Mouse (Mus musculus): ENCODE results near the gene Hapln4. TPM values are rescaled to one million over a fixed set of nuclear protein-coding genes. Genes with fewer than 3 reads are reported as not detected.

The Hapln4 gene
- polyA plus RNA-seq, 1 experiment from 2014 or later: 0.75 TPM

- Histone ChIP-seq H3K4me2 (no peak overlapping the region), H3K9me3 (no peaks in the 10 kb centered on the region), H3K27me3 (peaks cover 35% of the 10 kb centered on the region), H3K4me3 (no peak overlapping the region), H3K4me1 (replicated peaks) (peaks cover 41% of the 10 kb centered on the region), H3K9ac (no peak overlapping the region), H3K36me3 (peaks cover 98% of the 10 kb centered on the region), H3K27ac (no peak overlapping the region)
- ATAC-seq (ENCODE audit: low FRiP score): no peak
- 89% methylated on average over 2 of the region's 2 CpGs for WGBS
Observed at GRCm38 (mm10) chr8:70110451-70110850, 27.2 kb downstream of the Hapln4 start.

DNA sequence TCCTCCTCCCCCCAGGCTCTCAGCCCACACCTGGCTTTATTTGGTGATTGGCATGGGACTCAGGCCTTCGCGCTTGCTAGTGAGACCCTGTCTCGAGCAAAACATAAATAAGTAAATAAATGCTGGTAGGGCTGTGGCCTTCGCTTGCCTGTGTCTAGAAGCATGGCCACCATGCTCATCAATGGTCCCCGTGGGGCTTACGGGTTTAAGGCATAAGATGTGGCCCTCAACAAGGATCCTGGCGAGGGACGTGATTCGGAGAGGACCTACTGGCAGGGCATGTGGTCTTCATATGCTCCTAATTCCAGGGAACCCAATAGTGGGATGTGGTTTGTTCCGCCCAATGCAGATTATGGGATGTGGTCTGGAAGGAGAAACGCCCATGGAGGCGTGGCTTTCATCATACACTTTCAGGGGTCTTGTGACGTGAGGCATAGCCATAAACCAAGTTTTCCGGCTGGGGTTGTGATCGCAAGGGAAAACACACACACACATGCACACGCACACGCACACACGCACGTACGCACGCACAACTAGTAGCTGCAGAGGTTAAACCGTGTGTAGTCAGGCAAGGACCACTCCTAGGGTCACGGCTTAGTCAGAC lies 28.0 kb downstream of the Hapln4 start:
- H3K9ac ChIP-seq: no peak overlapping the region
- ATAC-seq (ENCODE audit: low FRiP score): no peak
- peaks cover 42% of the 10 kb centered on the region for H3K27me3 ChIP-seq
- no peak overlapping the region for H3K27ac ChIP-seq
- peaks cover 41% of the 10 kb centered on the region for H3K4me1 ChIP-seq (replicated peaks)
- no peak overlapping the region for H3K4me3 ChIP-seq
- H3K9me3 ChIP-seq: no peaks in the 10 kb centered on the region
- WGBS: 61% methylated on average over 23 of the region's 23 CpGs
- peaks cover 98% of the 10 kb centered on the region for H3K36me3 ChIP-seq
- no peak overlapping the region for H3K4me2 ChIP-seq

- Histone ChIP-seq H3K4me1 (replicated peaks) (peaks cover 46% of the 10 kb centered on the region), H3K36me3 (peaks cover 86% of the 10 kb centered on the region), H3K9me3 (no peaks in the 10 kb centered on the region), H3K4me2 (peak overlapping the region; percentile 15; the same call in 1 of the 2 replicates), H3K27ac (no peak overlapping the region), H3K27me3 (peaks cover 45% of the 10 kb centered on the region), H3K4me3 (peak overlapping the region; percentile 4; the same call in 1 of the 2 replicates), H3K9ac (0 out of 2 replicates have a peak overlapping the region, but pooled peaks have one; percentile 51)
- WGBS: 9% methylated on average over 43 of the region's 43 CpGs
- ATAC-seq (ENCODE audit: low FRiP score): no peak
Observed at GRCm38 (mm10) chr8:70112401-70113016, 29.3 kb downstream of the Hapln4 start.

- H3K36me3 ChIP-seq: peaks cover 66% of the 10 kb centered on the region
- no peak overlapping the region for H3K27ac ChIP-seq
- 0 out of 2 replicates have a peak overlapping the region, but pooled peaks have one; percentile 25 for H3K9ac ChIP-seq
- peaks cover 54% of the 10 kb centered on the region for H3K4me1 ChIP-seq (replicated peaks)
- ATAC-seq (ENCODE audit: low FRiP score): no peak
- no peak overlapping the region for H3K4me3 ChIP-seq
- H3K9me3 ChIP-seq: no peaks in the 10 kb centered on the region
- H3K4me2 ChIP-seq: no peak overlapping the region
- peaks cover 45% of the 10 kb centered on the region for H3K27me3 ChIP-seq
- WGBS: 27% methylated on average over 6 of the region's 6 CpGs
Observed at GRCm38 (mm10) chr8:70114488-70114887, 31.2 kb downstream of the Hapln4 start.

- 0 out of 2 replicates have a peak overlapping the region, but pooled peaks have one; percentile 25 for H3K9ac ChIP-seq
- no peak overlapping the region for H3K4me3 ChIP-seq
- no peak overlapping the region for H3K27ac ChIP-seq
- H3K36me3 ChIP-seq: peaks cover 62% of the 10 kb centered on the region
- WGBS: 75% methylated on average over 13 of the region's 13 CpGs
- peaks cover 45% of the 10 kb centered on the region for H3K27me3 ChIP-seq
- ATAC-seq (ENCODE audit: low FRiP score): no peak
- peaks cover 52% of the 10 kb centered on the region for H3K4me1 ChIP-seq (replicated peaks)
- no peaks in the 10 kb centered on the region for H3K9me3 ChIP-seq
- H3K4me2 ChIP-seq: no peak overlapping the region
Observed at GRCm38 (mm10) chr8:70114892-70115291, 31.6 kb downstream of the Hapln4 start.

GRCm38 (mm10) chr8:70117611-70118010 lies 34.4 kb downstream of the Hapln4 start:
- Histone ChIP-seq H3K9me3 (no peaks in the 10 kb centered on the region), H3K36me3 (peaks cover 35% of the 10 kb centered on the region), H3K27ac (no peak overlapping the region), H3K4me1 (replicated peaks) (peaks cover 45% of the 10 kb centered on the region), H3K9ac (peak overlapping the region; percentile 95), H3K4me3 (peak overlapping the region; percentile 74), H3K27me3 (peaks cover 39% of the 10 kb centered on the region), H3K4me2 (peak overlapping the region; percentile 89)
- WGBS: 10% methylated on average over 9 of the region's 9 CpGs
- no peak for ATAC-seq (ENCODE audit: low FRiP score)

DNA sequence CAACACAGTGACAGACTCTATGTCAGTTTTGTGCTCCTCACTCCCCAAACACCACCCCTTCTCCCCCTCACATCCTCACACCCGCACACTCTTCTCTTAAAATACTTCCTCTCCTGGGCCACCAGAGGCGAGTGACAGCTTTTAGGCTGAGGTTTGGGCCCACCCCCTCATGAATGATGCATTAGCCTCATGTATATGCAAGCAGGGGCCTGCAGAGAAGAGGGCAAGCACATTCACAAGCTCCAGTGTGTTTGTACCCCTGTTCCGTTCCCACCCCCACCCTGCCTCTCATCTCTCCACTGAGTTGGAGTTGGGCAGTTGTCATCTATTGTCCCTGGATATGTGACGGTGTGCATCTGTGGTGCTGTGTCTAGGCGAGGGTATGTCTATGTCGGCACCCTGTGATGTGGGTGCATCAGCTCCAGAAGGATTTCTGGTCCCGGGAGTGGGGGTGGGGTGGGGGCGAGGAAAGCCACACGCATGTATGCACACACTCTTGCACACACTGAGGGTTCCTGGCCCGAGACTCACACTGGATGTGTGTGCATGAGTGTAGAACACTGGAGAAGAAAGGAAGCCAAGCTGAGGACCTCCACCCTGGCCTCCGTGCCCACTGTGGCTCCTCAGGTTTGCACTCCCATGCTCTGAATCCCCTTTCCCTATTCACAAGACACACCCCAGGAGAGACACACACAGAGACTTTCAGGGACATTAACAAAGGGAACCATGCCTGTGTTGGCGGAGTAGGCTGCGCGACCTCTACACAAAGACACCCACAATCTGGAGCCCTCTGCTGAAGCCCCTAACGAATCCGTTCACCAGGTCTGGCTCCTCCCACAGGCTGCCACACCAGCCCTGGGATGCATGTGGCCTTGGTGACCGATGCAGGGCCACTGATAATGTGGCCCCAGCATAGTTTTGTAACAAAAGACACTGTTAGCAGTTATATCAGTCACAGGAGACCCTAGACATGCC lies 35.8 kb downstream of the Hapln4 start:
- H3K9ac ChIP-seq: peak overlapping the region; percentile 95
- H3K27me3 ChIP-seq: peaks cover 33% of the 10 kb centered on the region
- H3K36me3 ChIP-seq: peaks cover 21% of the 10 kb centered on the region
- peaks cover 36% of the 10 kb centered on the region for H3K4me1 ChIP-seq (replicated peaks)
- peak overlapping the region; percentile 89 for H3K4me2 ChIP-seq
- peak overlapping the region; percentile 74 for H3K4me3 ChIP-seq
- peak; percentile 83 for ATAC-seq (ENCODE audit: low FRiP score)
- no peaks in the 10 kb centered on the region for H3K9me3 ChIP-seq
- H3K27ac ChIP-seq: peak overlapping the region; percentile 99
- WGBS: 3% methylated on average over 17 of the region's 17 CpGs

DNA sequence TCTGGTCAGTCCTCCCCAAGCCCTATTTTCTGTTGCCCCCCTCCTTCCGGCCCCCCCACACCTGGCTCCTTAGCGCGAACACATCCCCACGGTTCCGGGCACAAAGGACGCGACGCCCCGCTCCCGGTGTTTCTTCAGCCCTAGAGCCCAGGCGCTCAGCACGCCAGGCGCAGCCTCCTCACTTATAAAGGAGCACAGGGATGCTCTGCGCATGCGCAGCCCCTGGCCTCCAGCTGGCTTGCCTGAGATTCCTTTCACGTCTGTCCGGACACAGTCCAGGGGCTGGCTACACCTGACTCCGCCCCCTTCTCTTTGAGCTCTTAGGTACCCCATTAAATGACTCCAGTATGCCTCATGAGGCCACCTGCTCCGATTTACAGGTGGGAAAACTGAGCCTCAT lies 37.4 kb downstream of the Hapln4 start, which contains the start of gene Ncan:
Gene Ncan, minus strand, starts transcription at position 207 of the 400 bp plus-strand sequence.
- Histone ChIP-seq H3K27me3 (peaks cover 25% of the 10 kb centered on the region), H3K36me3 (peaks cover 5% of the 10 kb centered on the region), H3K9me3 (no peaks in the 10 kb centered on the region), H3K27ac (peak within 1 kb of the TSS; percentile 99), H3K4me3 (peak within 1 kb of the TSS; percentile 74), H3K4me2 (peak within 1 kb of the TSS; percentile 89), H3K9ac (peak within 1 kb of the TSS; percentile 95), H3K4me1 (replicated peaks) (peaks cover 26% of the 10 kb centered on the region)
- WGBS: under 1% methylated on average over 19 of the region's 19 CpGs
- ATAC-seq (ENCODE audit: low FRiP score): peak; percentile 69

- H3K9ac ChIP-seq: no peak overlapping the region
- no peak overlapping the region for H3K27ac ChIP-seq
- H3K4me2 ChIP-seq: no peak overlapping the region
- no peak overlapping the region for H3K4me3 ChIP-seq
- H3K36me3 ChIP-seq: no peaks in the 10 kb centered on the region
- WGBS: 53% methylated on average over 2 of the region's 2 CpGs
- peaks cover 17% of the 10 kb centered on the region; the same call in 1 of the 2 replicates for H3K27me3 ChIP-seq
- peaks cover 14% of the 10 kb centered on the region for H3K4me1 ChIP-seq (replicated peaks)
- ATAC-seq (ENCODE audit: low FRiP score): no peak
- no peaks in the 10 kb centered on the region for H3K9me3 ChIP-seq
Observed at GRCm38 (mm10) chr8:70122863-70123262, 39.6 kb downstream of the Hapln4 start.

GRCm38 (mm10) chr8:70124992-70125391 lies 41.7 kb downstream of the Hapln4 start:
- Histone ChIP-seq H3K9ac (no peak overlapping the region), H3K4me2 (no peak overlapping the region), H3K36me3 (no peaks in the 10 kb centered on the region), H3K27ac (no peak overlapping the region), H3K9me3 (no peaks in the 10 kb centered on the region), H3K4me3 (no peak overlapping the region), H3K27me3 (peaks cover 17% of the 10 kb centered on the region; the same call in 1 of the 2 replicates), H3K4me1 (replicated peaks) (0 out of 2 replicates have a peak, but pooled peaks cover 13% of the 10 kb centered on the region)
- ATAC-seq (ENCODE audit: low FRiP score): no peak
- 73% methylated on average over 8 of the region's 8 CpGs for WGBS

DNA sequence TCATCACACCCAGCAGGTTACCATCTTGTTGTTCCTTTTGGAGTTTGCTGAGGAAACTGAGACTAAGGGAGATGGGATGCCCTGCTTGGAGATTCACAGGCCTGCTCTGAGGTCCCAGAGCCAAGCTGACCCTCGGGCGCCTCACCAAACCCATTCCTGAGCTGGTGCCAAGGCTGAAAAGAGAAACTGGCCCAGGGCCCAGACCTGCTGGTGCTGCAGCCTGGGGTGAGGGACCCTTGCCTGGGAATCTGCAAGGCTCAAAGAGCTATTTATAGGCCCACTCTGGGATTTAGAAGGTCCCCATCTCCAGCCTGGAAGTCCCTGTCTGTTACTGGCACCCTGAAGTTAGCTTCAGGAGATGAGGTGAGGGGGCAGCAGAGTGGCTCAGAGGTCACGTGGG lies 45.2 kb downstream of the Hapln4 start:
- Histone ChIP-seq H3K27me3 (peaks cover 11% of the 10 kb centered on the region; the same call in 1 of the 2 replicates), H3K4me3 (no peak overlapping the region), H3K36me3 (peaks cover 12% of the 10 kb centered on the region), H3K9ac (0 out of 2 replicates have a peak overlapping the region, but pooled peaks have one; percentile 29), H3K4me2 (no peak overlapping the region), H3K4me1 (replicated peaks) (peaks cover 30% of the 10 kb centered on the region), H3K27ac (peak overlapping the region; percentile 76), H3K9me3 (no peaks in the 10 kb centered on the region)
- 69% methylated on average over 3 of the region's 3 CpGs for WGBS
- no peak for ATAC-seq (ENCODE audit: low FRiP score)

Data from hindbrain, embryonic 13.5 days (tissue).